ENCODE assay signal across 11 mouse cellular contexts in the genomic region with DNA sequence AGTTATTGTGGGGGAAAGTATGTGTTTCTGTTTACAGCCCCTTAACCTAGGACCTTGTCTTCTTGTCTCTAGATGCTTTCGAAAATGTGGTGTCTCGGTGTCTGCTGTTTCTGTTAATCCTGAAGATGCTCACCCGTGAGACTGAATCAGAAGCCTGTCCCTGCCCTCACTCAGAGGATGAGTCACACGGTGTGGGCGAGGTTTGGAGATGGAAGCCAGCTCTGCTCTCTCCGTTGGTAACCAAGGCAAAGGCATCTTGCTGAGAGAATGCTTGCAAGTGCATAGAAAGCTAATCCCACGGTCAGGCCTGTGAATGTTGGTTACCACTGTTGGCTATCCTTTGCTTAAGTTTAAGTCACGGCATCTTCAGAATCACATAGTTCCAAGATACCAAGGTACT.
DNase-seq lines count a peak whose midpoint lies in the region; TF ChIP-seq lines count a peak whose summit lies in the region.
"Had no signal": no experiment of that assay in that cellular context is flagged by ENCODE, and none has a peak within 500 bp of the region (broad histone marks: within the 10 kb centered on the region; RNA-seq: fewer than 3 reads in every experiment).

No protein-coding gene starts in this region.

- no peak for TF ChIP-seq CTCF in layer of hippocampus, adult 2 months (conservative IDR thresholded peaks at IDR 0.05)
- no peak for TF ChIP-seq CTCF in cerebellum, adult 2 months (IDR thresholded peaks at IDR 0.05; ENCODE audit: borderline replicate concordance, insufficient read depth, low read depth, low read length)

- H3K27ac ChIP-seq in layer of hippocampus, adult 2 months, result peak overlapping the region; percentile 77
- H3K27ac ChIP-seq in cerebellum, adult 2 months (ENCODE audit: insufficient read depth, low read length), result no peak overlapping the region
- H3K27ac ChIP-seq: embryonic facial prominence, embryonic 15.5 days; liver, embryonic 12.5 days had no signal

- peak; percentile 66 to 72 for DNase-seq in layer of hippocampus, adult 2 months (ENCODE audit: low spot score in 2 of 2)
- DNase-seq in layer of hippocampus, adult 9-10 months (ENCODE audit: low spot score), result no peak
- DNase-seq in cerebellum, adult 2 months, result peak; percentile 28 to 57
- peak; percentile 52 to 56 for DNase-seq in layer of hippocampus, adult 8-10 months (ENCODE audit: low spot score in 2 of 2)
- peak; percentile 54 to 68 for DNase-seq in right cerebral cortex, postnatal 36 days (ENCODE audit: low spot score in 2 of 2)
- no peak for DNase-seq in kidney, adult 9 months
- no peak for DNase-seq in gastrocnemius, adult 18-20 months (ENCODE audit: low spot score)
- DNase-seq: gastrocnemius, postnatal 14 days; thymus, adult 18-20 months had no signal

- TF ChIP-seq POLR2A in cerebellum, adult 2 months (IDR thresholded peaks at IDR 0.05; ENCODE audit: borderline replicate concordance, insufficient read depth, low read length), result peak; percentile 29; the same call in 1 of the 2 replicates

- H3K27me3 ChIP-seq in cerebellum, adult 2 months (ENCODE audit: control insufficient read depth, insufficient read depth, low read length), result no peaks in the 10 kb centered on the region
- H3K27me3 ChIP-seq: embryonic facial prominence, embryonic 15.5 days; liver, embryonic 12.5 days had no signal

- WGBS in cerebellum, adult 2 months, result 19% methylated on average over 8 of the region's 8 CpGs

- no peak overlapping the region for H3K4me3 ChIP-seq in layer of hippocampus, adult 2 months
- H3K4me3 ChIP-seq in cerebellum, adult 2 months (replicated peaks; ENCODE audit: insufficient read depth, low read depth, low read length), result no peak overlapping the region
- H3K4me3 ChIP-seq: embryonic facial prominence, embryonic 15.5 days; liver, embryonic 12.5 days had no signal

- peaks cover 5% of the 10 kb centered on the region; the same call in 1 of the 2 replicates for H3K4me1 ChIP-seq in cerebellum, adult 2 months (ENCODE audit: control insufficient read depth, insufficient read depth, low read length)
- H3K4me1 ChIP-seq: embryonic facial prominence, embryonic 15.5 days; liver, embryonic 12.5 days had no signal

Comparison
In these comparisons a context has a peak if more than half of its experiments do, and no peak if none do; other contexts are left out.
1. DNase-seq: peak in layer of hippocampus, adult 2 months (2 of 2), cerebellum, adult 2 months (2 of 2), layer of hippocampus, adult 8-10 months (2 of 2) and right cerebral cortex, postnatal 36 days (2 of 2); none in layer of hippocampus, adult 9-10 months (single experiment), kidney, adult 9 months (single experiment) and gastrocnemius, adult 18-20 months (single experiment).